Mouse (Mus musculus) c-Kit-positive CD71-negative TER-119-negative erythroid progenitor cells, embryonic 14.5 days (primary cell): ENCODE data around the gene Tecpr1.
A peak's percentile ranks its signal among the peaks of the same experiment; 100 is the strongest.

ENCODE experiments used
- DNase-seq: peaks from one replicate; pipeline ENCODE4 v3.0.0-alpha.2; 2013; ENCODE audit warnings: low read depth

The Tecpr1 gene

GRCm38 (mm10) chr5:144207478-144207877, 15.9 kb downstream of the Tecpr1 start:
- DNase-seq: no peak

- DNase-seq: no peak
Observed at GRCm38 (mm10) chr5:144206069-144206468, 17.3 kb downstream of the Tecpr1 start.

- DNase-seq: no peak
Observed at GRCm38 (mm10) chr5:144204911-144205310, 18.5 kb downstream of the Tecpr1 start.

- no peak for DNase-seq
Observed at GRCm38 (mm10) chr5:144204303-144204702, 19.1 kb downstream of the Tecpr1 start.

GRCm38 (mm10) chr5:144203398-144203959, 19.9 kb downstream of the Tecpr1 start:
- no peak for DNase-seq

GRCm38 (mm10) chr5:144202430-144202829, 21.0 kb downstream of the Tecpr1 start:
- DNase-seq: no peak

- DNase-seq: no peak
Observed at GRCm38 (mm10) chr5:144200616-144201015, 22.8 kb downstream of the Tecpr1 start.

- DNase-seq: no peak
Observed at GRCm38 (mm10) chr5:144195567-144195966, 27.8 kb downstream of the Tecpr1 start.

GRCm38 (mm10) chr5:144194416-144194815, 29.0 kb downstream of the Tecpr1 start:
- no peak for DNase-seq

- DNase-seq: no peak
Observed at GRCm38 (mm10) chr5:144192673-144193072, 30.7 kb downstream of the Tecpr1 start.

GRCm38 (mm10) chr5:144191026-144191425, 32.4 kb downstream of the Tecpr1 start:
- DNase-seq: no peak

- peak; percentile 46 for DNase-seq
Observed at GRCm38 (mm10) chr5:144189950-144190583, 33.3 kb downstream of the Tecpr1 start, which contains the start of gene Bhlha15. Gene Bhlha15 (plus strand): TSS chr5:144190286.

- no peak for DNase-seq
Observed at GRCm38 (mm10) chr5:144189327-144189726, 34.1 kb downstream of the Tecpr1 start.

- DNase-seq: no peak
Observed at GRCm38 (mm10) chr5:144188422-144188821, 35.0 kb downstream of the Tecpr1 start.

- DNase-seq: no peak
Observed at GRCm38 (mm10) chr5:144184350-144185045, 38.9 kb downstream of the Tecpr1 start.

- DNase-seq: no peak
Observed at GRCm38 (mm10) chr5:144183647-144184335, 39.6 kb downstream of the Tecpr1 start.

- DNase-seq: no peak
Observed at GRCm38 (mm10) chr5:144183248-144183559, 40.2 kb downstream of the Tecpr1 start.

- no peak for DNase-seq
Observed at GRCm38 (mm10) chr5:144182542-144183247, 40.7 kb downstream of the Tecpr1 start.

GRCm38 (mm10) chr5:144181249-144181648, 42.2 kb downstream of the Tecpr1 start:
- DNase-seq: peak; percentile 50

GRCm38 (mm10) chr5:144178216-144178615, 45.2 kb downstream of the Tecpr1 start:
- no peak for DNase-seq

GRCm38 (mm10) chr5:144173648-144174047, 49.8 kb downstream of the Tecpr1 start:
- no peak for DNase-seq

- DNase-seq: no peak
Observed at GRCm38 (mm10) chr5:144169275-144169975, 54.0 kb downstream of the Tecpr1 start.
